Mouse (Mus musculus) left cerebral cortex, adult 2 months (tissue): ENCODE results near the gene Bpifa6. TPM values are rescaled to one million over a fixed set of nuclear protein-coding genes. Genes with fewer than 3 reads are reported as not detected.

Experiments
- DNase-seq, 2 experiments: peaks; one replicate each; pipeline ENCODE4 v3.0.0; 2021 to 2022; ENCODE audit warnings: low spot score in 2 of 2, mixed read lengths in 1 of 2; ENCODE audit errors: extremely low spot score in 1 of 2
- H3K27ac ChIP-seq: fragments of 200-600 bp; 2 replicates; pipeline ENCODE4 v1.8.1; 2022
- H3K4me3 ChIP-seq: fragments of 200-600 bp; 2 replicates; pipeline ENCODE4 v1.8.1; 2022
- CTCF ChIP-seq: fragments of 200-600 bp; IDR thresholded peaks from 2 replicates; pipeline ENCODE4 v1.8.1; 2022; ENCODE audit warnings: antibody characterized with exemption, mild to moderate bottlenecking, moderate library complexity
- intact Hi-C: fragments of 180-260 bp; cut with DNase I; formaldehyde crosslinking; loops from one replicate; pipeline ENCODE4 v1.15.1; 2025
- long read RNA-seq, 2 experiments: library from polyadenylated mRNA; stranded (forward); transcript quantifications; one replicate each; pipeline ENCODE4 v2.0.0; 2021; ENCODE audit warnings: borderline mapping rate in 2 of 2
- total RNA-seq, 2 experiments: library from RNA; stranded (reverse); gene quantifications; 2 replicates each; pipeline ENCODE4 v1.2.3; 2021

Bpifa6 gene
- not detected for total RNA-seq
- long read RNA-seq, experiment 1: 0 reads
- long read RNA-seq, experiment 2: 0 reads

- intact Hi-C loops: no loop called here
- no peak within 1 kb of the TSS for H3K4me3 ChIP-seq
- H3K27ac ChIP-seq: no peak within 1 kb of the TSS
- no peak for TF ChIP-seq CTCF
- no peak for DNase-seq
Measured at GRCm38 (mm10) chr2:153974582-153974981, at the start of gene Bpifa6. Gene Bpifa6, plus strand, starts transcription at chr2:153974945.

GRCm38 (mm10) chr2:153929871-153930413 lies 44.8 kb upstream of the Bpifa6 start:
- Histone ChIP-seq H3K4me3 (no peak overlapping the region), H3K27ac (no peak overlapping the region)
- intact Hi-C loops: loop anchor here (2.0 to 5.0 kb wide), 3 partner anchors 78 to 263 kb away; no protein-coding TSS in a partner anchor
- TF ChIP-seq CTCF: peak; percentile 77
- DNase-seq: peak; percentile 25 to 47

- H3K27ac ChIP-seq: no peak overlapping the region
- no peak for TF ChIP-seq CTCF
- no peak for DNase-seq
- intact Hi-C loops: loop anchor here (2.0 to 5.0 kb wide), 2 partner anchors 79 to 124 kb away; no protein-coding TSS in a partner anchor
- H3K4me3 ChIP-seq: no peak overlapping the region
Measured at GRCm38 (mm10) chr2:153931125-153931524, 43.6 kb upstream of the Bpifa6 start.

GRCm38 (mm10) chr2:153933311-153933710 lies 41.4 kb upstream of the Bpifa6 start:
- no peak for TF ChIP-seq CTCF
- intact Hi-C loops: loop anchor here (5.0 kb wide), 1 partner anchor 81 kb away; no protein-coding TSS in a partner anchor
- Histone ChIP-seq H3K4me3 (no peak overlapping the region), H3K27ac (no peak overlapping the region)
- DNase-seq: no peak

- TF ChIP-seq CTCF: no peak; the same call in 1 of the 2 replicates
- Histone ChIP-seq H3K4me3 (no peak overlapping the region), H3K27ac (no peak overlapping the region)
- intact Hi-C loops: no loop called here
- DNase-seq: no peak
Measured at GRCm38 (mm10) chr2:153935348-153935747, 39.4 kb upstream of the Bpifa6 start.

GRCm38 (mm10) chr2:153937843-153938242 lies 36.9 kb upstream of the Bpifa6 start, which contains the start of gene Bpifb4:
Gene Bpifb4, plus strand, starts transcription at chr2:153938212.
- no peak for TF ChIP-seq CTCF
- intact Hi-C loops: no loop called here
- Histone ChIP-seq H3K4me3 (no peak within 1 kb of the TSS), H3K27ac (no peak within 1 kb of the TSS)
- DNase-seq: no peak

- peak; percentile 83 for TF ChIP-seq CTCF
- no peak overlapping the region for H3K27ac ChIP-seq
- H3K4me3 ChIP-seq: no peak overlapping the region
- intact Hi-C loops: loop anchor here (5.0 kb wide), 1 partner anchor 214 kb away; no protein-coding TSS in a partner anchor
- peak; percentile 39 to 68 for DNase-seq
Measured at GRCm38 (mm10) chr2:153943537-153943936, 31.2 kb upstream of the Bpifa6 start.

- no peak overlapping the region for H3K4me3 ChIP-seq
- no peak for TF ChIP-seq CTCF
- no peak overlapping the region for H3K27ac ChIP-seq
- intact Hi-C loops: loop anchor here (5.0 kb wide), 1 partner anchor 213 kb away; no protein-coding TSS in a partner anchor
- DNase-seq: no peak
Measured at GRCm38 (mm10) chr2:153944567-153944966, 30.2 kb upstream of the Bpifa6 start.

- Histone ChIP-seq H3K27ac (no peak overlapping the region), H3K4me3 (no peak overlapping the region)
- TF ChIP-seq CTCF: peak; percentile 81
- DNase-seq: peak; percentile 37 to 63
- intact Hi-C loops: loop anchor here (5.0 kb wide), 2 partner anchors 141 to 286 kb away; no protein-coding TSS in a partner anchor
Measured at GRCm38 (mm10) chr2:153952897-153953296, 21.8 kb upstream of the Bpifa6 start.

GRCm38 (mm10) chr2:153953836-153954235 lies 20.9 kb upstream of the Bpifa6 start:
- intact Hi-C loops: loop anchor here (5.0 kb wide), 2 partner anchors 142 to 287 kb away; no protein-coding TSS in a partner anchor
- peak; percentile 54 for TF ChIP-seq CTCF
- Histone ChIP-seq H3K4me3 (no peak overlapping the region), H3K27ac (no peak overlapping the region)
- no peak for DNase-seq

GRCm38 (mm10) chr2:153962821-153963331 lies 11.9 kb upstream of the Bpifa6 start:
- intact Hi-C loops: loop anchor here (2.0 kb wide), 1 partner anchor 42 kb away; no protein-coding TSS in a partner anchor
- no peak for TF ChIP-seq CTCF
- peak overlapping the region; percentile 28; the same call in 1 of the 2 replicates for H3K27ac ChIP-seq
- DNase-seq: peak; percentile 24 to 28
- H3K4me3 ChIP-seq: no peak overlapping the region

- DNase-seq: peak in 1 of 2 experiments; percentile 16
- no peak for TF ChIP-seq CTCF
- peak overlapping the region; percentile 28; the same call in 1 of the 2 replicates for H3K27ac ChIP-seq
- H3K4me3 ChIP-seq: no peak overlapping the region
- intact Hi-C loops: loop anchor here (2.0 kb wide), 1 partner anchor 43 kb away; no protein-coding TSS in a partner anchor
Measured at GRCm38 (mm10) chr2:153963334-153963733, 11.4 kb upstream of the Bpifa6 start.
